Comparison of ENCODE assay signal across 24 mouse cellular contexts in the genomic region with DNA sequence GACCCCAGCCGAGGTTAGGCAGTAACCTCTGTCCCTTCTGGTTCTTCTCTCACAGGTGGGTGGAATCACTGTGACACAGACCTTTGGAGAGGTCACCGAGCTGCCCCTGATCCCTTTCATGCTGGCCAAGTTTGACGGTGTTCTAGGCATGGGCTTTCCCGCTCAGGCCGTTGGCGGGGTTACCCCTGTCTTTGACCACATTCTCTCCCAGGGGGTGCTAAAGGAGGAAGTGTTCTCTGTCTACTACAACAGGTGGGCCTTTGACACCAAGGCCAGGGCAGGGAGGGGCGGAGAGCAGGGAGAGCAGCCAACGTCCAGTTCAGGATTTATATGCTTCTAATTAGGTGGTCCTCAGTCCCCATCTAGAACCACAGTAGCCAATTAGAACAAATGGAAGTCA. TPM values are rescaled to one million over a fixed set of nuclear protein-coding genes. Genes with fewer than 3 reads are reported as not detected.
DNase-seq lines count a peak whose midpoint lies in the region; ATAC-seq lines count a peak whose summit lies in the region.
"Had no signal": no experiment of that assay in that cellular context is flagged by ENCODE, and none has a peak within 500 bp of the region (broad histone marks: within the 10 kb centered on the region; RNA-seq: fewer than 3 reads in every experiment).

No protein-coding gene starts in this region.

- no peak overlapping the region for H3K4me2 ChIP-seq in liver, embryonic 13.5 days
- H3K4me2 ChIP-seq: embryonic facial prominence, embryonic 12.5 days; forebrain, embryonic 12.5 days; heart, embryonic 11.5 days; heart, embryonic 15.5 days; hindbrain, embryonic 14.5 days had no signal

- H3K9ac ChIP-seq in liver, embryonic 13.5 days, result no peak overlapping the region
- H3K9ac ChIP-seq: embryonic facial prominence, embryonic 12.5 days; forebrain, embryonic 12.5 days; forebrain, postnatal 0 days; heart, embryonic 15.5 days; hindbrain, embryonic 14.5 days had no signal

- WGBS in liver, embryonic 13.5 days (ENCODE audit: insufficient replicate concordance), result 55% methylated on average over 8 of the region's 8 CpGs

- H3K27me3 ChIP-seq in liver, embryonic 13.5 days, result peaks cover 20% of the 10 kb centered on the region
- H3K27me3 ChIP-seq: embryonic facial prominence, embryonic 12.5 days had no signal

- no peaks in the 10 kb centered on the region for H3K9me3 ChIP-seq in liver, embryonic 13.5 days (replicated peaks)
- H3K9me3 ChIP-seq: embryonic facial prominence, embryonic 12.5 days; forebrain, embryonic 12.5 days; heart, embryonic 15.5 days had no signal

- H3K27ac ChIP-seq in liver, embryonic 13.5 days, result no peak overlapping the region
- H3K27ac ChIP-seq: embryonic facial prominence, embryonic 12.5 days; forebrain, embryonic 12.5 days; heart, embryonic 15.5 days; hindbrain, embryonic 14.5 days had no signal

- ATAC-seq in liver, embryonic 13.5 days (ENCODE audit: low read depth), result peak; percentile 23; the same call in 1 of the 2 replicates
- ATAC-seq: CD4-positive, CD25-positive, alpha-beta regulatory T cell, adult 4 months; forebrain, postnatal 0 days had no signal

- H3K36me3 ChIP-seq in liver, embryonic 13.5 days, result no peaks in the 10 kb centered on the region
- H3K36me3 ChIP-seq: embryonic facial prominence, embryonic 12.5 days; forebrain, embryonic 12.5 days; heart, embryonic 15.5 days had no signal

- H3K4me1 ChIP-seq in liver, embryonic 13.5 days (replicated peaks), result no peaks in the 10 kb centered on the region
- H3K4me1 ChIP-seq: heart, embryonic 15.5 days had no signal

- no peak overlapping the region for H3K4me3 ChIP-seq in liver, embryonic 13.5 days (replicated peaks)
- H3K4me3 ChIP-seq: embryonic facial prominence, embryonic 12.5 days; forebrain, embryonic 12.5 days; heart, embryonic 15.5 days had no signal

- DNase-seq in liver, embryonic 13.5 days, result no peak
- DNase-seq in liver, result no peak
- DNase-seq in B cell, adult 2 months, result peak; percentile 62 to 70
- DNase-seq in spleen, postnatal 36 days (ENCODE audit: low spot score in 2 of 2), result peak; percentile 74 to 76
- no peak for DNase-seq in frontal cortex, postnatal 10 days (ENCODE audit: low spot score in 2 of 2)
- DNase-seq in adrenal gland, postnatal 14 days, result no peak
- DNase-seq: adrenal gland, postnatal 10 days; cerebellum, adult 11-12 months; cerebellum, adult 9-10 months; cerebellum, postnatal 25 days; forebrain, postnatal 0 days; heart, adult 18-20 months; heart, postnatal 14 days had no signal

RNA-seq across cellular contexts. Expression of a gene that starts 6.0 kb away (rescaled TPM):
- 0.47 and 0.61 TPM in 2 replicates for polyA plus RNA-seq in liver, embryonic 13.5 days (2015; fragmentation: Nextera tagmentation; extraction: Ambion mirVana)
- 5.4 and 12.6 TPM in 2 replicates for total RNA-seq in adrenal gland, postnatal 14 days (2021)
- total RNA-seq: gastrocnemius, adult 8-10 months; gastrocnemius, postnatal 4 days; heart, adult 18-20 months; hematopoietic stem cell, adult 5-6 weeks had no signal
- polyA plus RNA-seq: CD4-positive, CD25-positive, alpha-beta regulatory T cell, adult 4 months; forebrain, embryonic 12.5 days; heart, embryonic 11.5 days had no signal

RNA-seq across cellular contexts. Expression of a gene that starts 7.0 kb away (rescaled TPM):
- 4.3 and 4.8 TPM in 2 replicates for polyA plus RNA-seq in liver, embryonic 13.5 days (2015; fragmentation: Nextera tagmentation; extraction: Ambion mirVana)
- total RNA-seq in adrenal gland, postnatal 14 days (2021), result 7.6 and 28.3 TPM in 2 replicates
- total RNA-seq: hematopoietic stem cell, adult 5-6 weeks had no signal
- polyA plus RNA-seq: CD4-positive, CD25-positive, alpha-beta regulatory T cell, adult 4 months had no signal

RNA-seq across cellular contexts. Expression of a gene that starts 34.7 kb away (rescaled TPM):
- polyA plus RNA-seq in liver, embryonic 13.5 days (2015; fragmentation: Nextera tagmentation; extraction: Ambion mirVana), result not detected in 2 replicates
- total RNA-seq in adrenal gland, postnatal 14 days (2021), result not detected in 2 replicates
- total RNA-seq: adrenal gland, postnatal 10 days; forebrain, postnatal 0 days; gastrocnemius, adult 8-10 months; gastrocnemius, postnatal 4 days; heart, adult 18-20 months; heart, postnatal 14 days; hematopoietic stem cell, adult 5-6 weeks; MEL had no signal
- polyA plus RNA-seq: CD4-positive, CD25-positive, alpha-beta regulatory T cell, adult 4 months; cortical plate, adult 2 months; embryonic facial prominence, embryonic 12.5 days; forebrain, embryonic 12.5 days; forebrain, postnatal 0 days; heart, embryonic 11.5 days; heart, embryonic 15.5 days; hindbrain, embryonic 14.5 days had no signal

RNA-seq across cellular contexts. Expression of a gene that starts 46.7 kb away (rescaled TPM):
- 6.1 and 8.2 TPM in 2 replicates for polyA plus RNA-seq in liver, embryonic 13.5 days (2015; fragmentation: Nextera tagmentation; extraction: Ambion mirVana)
- total RNA-seq in adrenal gland, postnatal 14 days (2021), result 1.4 and 2.9 TPM in 2 replicates
- total RNA-seq: gastrocnemius, adult 8-10 months; gastrocnemius, postnatal 4 days; heart, adult 18-20 months; heart, postnatal 14 days; hematopoietic stem cell, adult 5-6 weeks; MEL had no signal
- polyA plus RNA-seq: CD4-positive, CD25-positive, alpha-beta regulatory T cell, adult 4 months; embryonic facial prominence, embryonic 12.5 days; forebrain, embryonic 12.5 days; forebrain, postnatal 0 days; heart, embryonic 11.5 days; heart, embryonic 15.5 days; hindbrain, embryonic 14.5 days had no signal

Comparison
In these comparisons a context has a peak if more than half of its experiments do, and no peak if none do; other contexts are left out.
1. DNase-seq: peak in B cell, adult 2 months (2 of 2) and spleen, postnatal 36 days (2 of 2); none in liver, embryonic 13.5 days (single experiment), liver (single experiment), frontal cortex, postnatal 10 days (0 of 2) and adrenal gland, postnatal 14 days (single experiment).